Mouse (Mus musculus): ENCODE data around the gene Med25.

- no peak for TF ChIP-seq CTCF (IDR thresholded peaks at IDR 0.05; ENCODE audit: control insufficient read depth, insufficient read depth, low read length)
- no peak for TF ChIP-seq POLR2A (IDR thresholded peaks at IDR 0.05; ENCODE audit: borderline replicate concordance, control insufficient read depth, low read depth, low read length)
Measured at GRCm38 (mm10) chr7:44839171-44839490, 53.4 kb downstream of the Med25 start.

Measured in bone marrow, adult 2 months (tissue).